11 mouse cellular contexts compared by ENCODE assay signal in the genomic region with DNA sequence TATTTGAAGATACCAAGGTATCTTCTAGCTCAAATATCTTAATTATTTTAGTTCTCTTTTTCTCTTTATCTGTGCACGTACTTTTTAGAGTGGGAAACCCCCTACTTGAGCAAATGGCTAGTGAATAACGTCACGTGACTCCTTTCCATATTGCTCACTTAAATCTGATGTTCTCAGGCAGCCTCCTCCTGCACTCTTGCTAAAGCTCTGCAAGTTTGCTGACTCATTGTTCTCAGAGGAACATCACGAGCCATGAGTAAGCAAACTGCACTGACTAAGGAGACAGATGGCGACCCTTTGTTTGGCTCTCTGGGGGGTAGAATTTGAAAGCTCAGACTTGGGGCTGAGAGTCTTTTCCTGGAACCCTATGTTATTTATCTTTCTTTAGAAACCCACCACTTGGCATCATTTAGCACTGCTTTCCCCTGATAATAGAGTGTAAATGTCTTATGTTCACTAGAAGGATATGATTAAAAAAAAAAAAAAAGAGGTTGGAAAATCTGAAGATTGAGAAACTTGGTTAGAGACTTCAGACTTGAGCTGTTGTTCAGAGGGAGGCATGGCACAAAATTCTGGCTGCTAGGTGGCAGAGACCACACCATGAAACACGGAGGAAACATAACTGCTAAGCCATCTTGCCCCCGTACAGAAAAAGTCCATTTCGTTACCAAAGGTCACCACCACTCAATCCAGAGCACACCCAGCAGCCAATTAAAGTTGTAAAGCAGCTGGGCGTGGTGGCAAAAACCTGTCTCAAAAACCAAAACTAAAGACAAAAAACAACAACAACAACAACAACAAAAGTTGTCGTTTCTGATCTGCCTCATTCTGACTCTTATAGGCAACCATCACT. TPM values are rescaled to one million over a fixed set of nuclear protein-coding genes. Genes with fewer than 3 reads are reported as not detected.
DNase-seq lines count a peak whose midpoint lies in the region; ATAC-seq and TF ChIP-seq lines count a peak whose summit lies in the region.
"Had no signal": no experiment of that assay in that cellular context is flagged by ENCODE, and none has a peak within 500 bp of the region (broad histone marks: within the 10 kb centered on the region; RNA-seq: fewer than 3 reads in every experiment).

No protein-coding gene starts in this region.

- H3K4me3 ChIP-seq in lung, postnatal 0 days (ENCODE audit: low read depth, low read length) = no peak overlapping the region
- H3K4me3 ChIP-seq in hindbrain, postnatal 0 days (ENCODE audit: low read length) = no peak overlapping the region
- H3K4me3 ChIP-seq: forebrain, embryonic 12.5 days; hindbrain, embryonic 15.5 days; liver, embryonic 15.5 days had no signal

- ATAC-seq in lung, postnatal 0 days = no peak
- peak; percentile 45; the same call in 1 of the 2 replicates for ATAC-seq in hindbrain, postnatal 0 days

- no peaks in the 10 kb centered on the region for H3K36me3 ChIP-seq in lung, postnatal 0 days (ENCODE audit: insufficient read depth, low read length)
- no peaks in the 10 kb centered on the region for H3K36me3 ChIP-seq in hindbrain, postnatal 0 days (ENCODE audit: insufficient read depth, low read length)
- H3K36me3 ChIP-seq: forebrain, embryonic 12.5 days; hindbrain, embryonic 15.5 days; liver, embryonic 15.5 days had no signal

- WGBS in lung, postnatal 0 days = 57% methylated on average over 10 of the region's 10 CpGs
- 57% methylated on average over 10 of the region's 10 CpGs for WGBS in hindbrain, postnatal 0 days

- H3K4me1 ChIP-seq in lung, postnatal 0 days (ENCODE audit: insufficient read depth, low read depth, low read length) = no peaks in the 10 kb centered on the region
- H3K4me1 ChIP-seq in hindbrain, postnatal 0 days (ENCODE audit: insufficient read depth, low read length) = no peaks in the 10 kb centered on the region
- H3K4me1 ChIP-seq: forebrain, embryonic 12.5 days; hindbrain, embryonic 15.5 days; liver, embryonic 15.5 days had no signal

- no peak for TF ChIP-seq EP300 in lung, postnatal 0 days (IDR thresholded peaks at IDR 0.05)

- TF ChIP-seq CTCF in lung, postnatal 0 days (IDR thresholded peaks at IDR 0.05) = no peak
- TF ChIP-seq CTCF in hindbrain, postnatal 0 days (IDR thresholded peaks at IDR 0.05; ENCODE audit: low read depth) = no peak

- H3K4me2 ChIP-seq in lung, postnatal 0 days (replicated peaks; ENCODE audit: low read depth, low read length) = no peak overlapping the region
- H3K4me2 ChIP-seq in hindbrain, postnatal 0 days (ENCODE audit: low read depth, low read length) = no peak overlapping the region
- H3K4me2 ChIP-seq: forebrain, embryonic 12.5 days; hindbrain, embryonic 15.5 days; liver, embryonic 15.5 days had no signal

- H3K9ac ChIP-seq in lung, postnatal 0 days (replicated peaks; ENCODE audit: low read depth) = no peak overlapping the region
- H3K9ac ChIP-seq in hindbrain, postnatal 0 days (replicated peaks; ENCODE audit: low read length) = no peak overlapping the region
- H3K9ac ChIP-seq: forebrain, embryonic 12.5 days; hindbrain, embryonic 15.5 days; liver, embryonic 15.5 days had no signal

- peak; percentile 28 for DNase-seq in lung, postnatal 0 days (ENCODE audit: low spot score)
- no peak for DNase-seq in lung, adult 18-20 months
- peak; percentile 13 for DNase-seq in MN1 (ENCODE audit: low spot score)
- peak; percentile 56 for DNase-seq in hindbrain, postnatal 0 days (ENCODE audit: low spot score)
- peak; percentile 32 to 37 for DNase-seq in right cerebral cortex, postnatal 10 days (ENCODE audit: low spot score in 2 of 2)
- no peak for DNase-seq in testis, postnatal 14 days (ENCODE audit: low spot score)
- DNase-seq in lung, postnatal 4 days = no peak
- DNase-seq in spleen, postnatal 4 days (ENCODE audit: low spot score in 2 of 2) = no peak

- no peaks in the 10 kb centered on the region for H3K27me3 ChIP-seq in lung, postnatal 0 days (replicated peaks; ENCODE audit: insufficient read depth, low read length)
- H3K27me3 ChIP-seq in hindbrain, postnatal 0 days (ENCODE audit: insufficient read depth, low read length) = no peaks in the 10 kb centered on the region
- H3K27me3 ChIP-seq: forebrain, embryonic 12.5 days; hindbrain, embryonic 15.5 days; liver, embryonic 15.5 days had no signal

- H3K9me3 ChIP-seq in lung, postnatal 0 days (ENCODE audit: low read length) = no peaks in the 10 kb centered on the region
- H3K9me3 ChIP-seq in hindbrain, postnatal 0 days (ENCODE audit: low read length) = no peaks in the 10 kb centered on the region
- H3K9me3 ChIP-seq: forebrain, embryonic 12.5 days; hindbrain, embryonic 15.5 days; liver, embryonic 15.5 days had no signal

- H3K27ac ChIP-seq in lung, postnatal 0 days (ENCODE audit: low read length) = no peak overlapping the region
- no peak overlapping the region for H3K27ac ChIP-seq in hindbrain, postnatal 0 days
- H3K27ac ChIP-seq: forebrain, embryonic 12.5 days; hindbrain, embryonic 15.5 days; liver, embryonic 15.5 days had no signal

RNA-seq across cellular contexts. Expression of a gene that starts 21.8 kb away (rescaled TPM):
- polyA plus RNA-seq in lung, postnatal 0 days (2015; fragmentation: Nextera tagmentation; extraction: Ambion mirVana) = 173 and 176 TPM in 2 replicates
- total RNA-seq in hindbrain, postnatal 0 days (2014; rRNA removed) = 59.8 and 62.2 TPM in 2 replicates
- 164 and 166 TPM in 2 replicates for polyA plus RNA-seq in hindbrain, postnatal 0 days (2015; fragmentation: Nextera tagmentation; extraction: Ambion mirVana)

RNA-seq across cellular contexts. Expression of a gene that starts 24.1 kb away (rescaled TPM):
- polyA plus RNA-seq in lung, postnatal 0 days (2015; fragmentation: Nextera tagmentation; extraction: Ambion mirVana) = 0.33 and 0.44 TPM in 2 replicates
- total RNA-seq in hindbrain, postnatal 0 days (2014; rRNA removed) = not detected in 2 replicates
- not detected in 2 replicates for polyA plus RNA-seq in hindbrain, postnatal 0 days (2015; fragmentation: Nextera tagmentation; extraction: Ambion mirVana)
- polyA plus RNA-seq: forebrain, embryonic 12.5 days; hindbrain, embryonic 15.5 days had no signal

Comparison
In these comparisons a context has a peak if more than half of its experiments do, and no peak if none do; other contexts are left out.
1. DNase-seq: peak in lung, postnatal 0 days (single experiment), MN1 (single experiment), hindbrain, postnatal 0 days (single experiment) and right cerebral cortex, postnatal 10 days (2 of 2); none in lung, adult 18-20 months (0 of 2), testis, postnatal 14 days (single experiment), lung, postnatal 4 days (0 of 2) and spleen, postnatal 4 days (0 of 2).